Mouse (Mus musculus) spleen, postnatal 4 days (tissue): ENCODE results near the gene B4galt5.
A peak's percentile ranks its signal among the peaks of the same experiment; 100 is the strongest.

Experiments
- DNase-seq, 2 experiments: peaks; one replicate each; pipeline ENCODE4 v3.0.0; 2022; ENCODE audit warnings: low spot score in 2 of 2

The B4galt5 gene

DNA sequence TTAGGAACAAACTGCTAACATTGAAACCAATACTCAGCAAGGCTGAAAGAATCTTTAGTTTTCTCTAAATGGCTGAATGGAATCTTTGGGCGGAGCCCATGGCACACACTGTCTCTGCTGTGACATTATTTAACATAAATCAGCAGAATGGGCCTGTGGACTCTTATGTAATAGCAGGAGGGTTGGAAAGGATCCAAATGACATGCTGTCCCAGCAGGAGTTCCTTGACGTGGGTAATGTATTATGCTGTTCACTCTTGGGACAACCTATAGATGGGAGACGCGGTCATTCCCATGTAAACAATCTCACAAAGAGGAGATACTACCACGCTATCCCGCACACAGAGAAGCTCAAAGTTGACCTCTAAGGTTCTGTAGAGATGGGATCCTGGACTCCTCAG lies 15.5 kb downstream of the B4galt5 start:
- no peak for DNase-seq

- DNase-seq: no peak
Observed at GRCm38 (mm10) chr2:167332336-167332987, 16.5 kb downstream of the B4galt5 start.

- no peak for DNase-seq
Observed at GRCm38 (mm10) chr2:167331432-167331921, 17.5 kb downstream of the B4galt5 start.

DNA sequence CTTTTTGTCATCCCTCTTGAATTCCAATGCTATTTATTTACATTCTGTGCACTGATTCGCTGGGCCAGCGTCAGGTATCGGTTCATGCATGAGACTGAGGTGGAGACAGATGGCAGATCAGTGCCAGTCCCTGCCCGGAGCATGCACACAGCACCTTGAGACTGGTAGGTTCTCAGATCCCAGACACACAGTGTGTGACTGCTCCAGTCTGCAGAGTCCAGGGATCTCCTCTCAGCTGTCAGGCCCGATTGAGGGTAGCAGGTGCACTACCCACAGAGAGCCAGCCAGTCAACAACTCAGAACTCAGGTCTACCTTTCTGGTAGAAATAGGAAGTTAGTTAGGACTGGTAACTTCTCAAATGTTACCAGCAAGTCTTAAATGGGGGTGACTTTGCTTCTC lies 18.4 kb downstream of the B4galt5 start:
- DNase-seq: no peak

DNA sequence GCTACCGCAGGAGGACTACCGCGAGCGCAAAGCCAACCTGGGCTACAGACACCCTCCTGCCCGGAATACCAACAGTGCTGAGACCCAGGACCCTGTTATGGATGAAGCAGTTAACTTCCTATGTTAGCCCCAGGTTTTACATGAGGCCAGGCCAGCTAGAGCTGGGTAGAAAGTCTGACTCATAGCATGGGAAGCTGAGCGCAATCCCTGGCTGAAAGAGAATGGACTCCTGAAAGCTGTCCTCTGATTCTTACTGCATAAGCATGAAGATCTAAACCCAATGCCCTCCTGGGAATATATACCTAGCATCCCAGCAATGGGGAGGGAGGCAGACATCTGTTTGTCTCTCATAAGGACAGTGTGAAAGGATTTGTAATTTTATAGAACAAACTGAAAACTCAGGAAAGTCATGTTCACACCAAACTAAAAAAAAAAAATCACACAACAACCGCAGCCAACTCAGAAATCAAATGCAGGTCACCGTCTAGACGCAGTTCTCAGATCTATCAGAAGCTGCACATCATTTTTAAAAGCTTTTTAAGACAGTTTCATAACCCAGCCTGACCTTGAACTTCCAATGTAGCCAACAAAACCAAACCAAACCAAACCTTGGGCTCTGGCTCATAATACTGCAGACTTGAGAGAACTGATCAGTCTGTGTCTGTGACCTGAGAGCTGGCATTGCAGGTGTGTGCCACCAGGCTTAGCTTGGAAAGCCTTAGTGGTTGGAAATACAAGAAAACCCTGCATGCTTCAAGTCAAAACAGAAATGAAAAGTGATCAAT lies 19.3 kb downstream of the B4galt5 start:
- DNase-seq: no peak

GRCm38 (mm10) chr2:167328340-167328739 lies 20.6 kb downstream of the B4galt5 start:
- DNase-seq: no peak

GRCm38 (mm10) chr2:167326582-167326981 lies 22.4 kb downstream of the B4galt5 start:
- no peak for DNase-seq

DNA sequence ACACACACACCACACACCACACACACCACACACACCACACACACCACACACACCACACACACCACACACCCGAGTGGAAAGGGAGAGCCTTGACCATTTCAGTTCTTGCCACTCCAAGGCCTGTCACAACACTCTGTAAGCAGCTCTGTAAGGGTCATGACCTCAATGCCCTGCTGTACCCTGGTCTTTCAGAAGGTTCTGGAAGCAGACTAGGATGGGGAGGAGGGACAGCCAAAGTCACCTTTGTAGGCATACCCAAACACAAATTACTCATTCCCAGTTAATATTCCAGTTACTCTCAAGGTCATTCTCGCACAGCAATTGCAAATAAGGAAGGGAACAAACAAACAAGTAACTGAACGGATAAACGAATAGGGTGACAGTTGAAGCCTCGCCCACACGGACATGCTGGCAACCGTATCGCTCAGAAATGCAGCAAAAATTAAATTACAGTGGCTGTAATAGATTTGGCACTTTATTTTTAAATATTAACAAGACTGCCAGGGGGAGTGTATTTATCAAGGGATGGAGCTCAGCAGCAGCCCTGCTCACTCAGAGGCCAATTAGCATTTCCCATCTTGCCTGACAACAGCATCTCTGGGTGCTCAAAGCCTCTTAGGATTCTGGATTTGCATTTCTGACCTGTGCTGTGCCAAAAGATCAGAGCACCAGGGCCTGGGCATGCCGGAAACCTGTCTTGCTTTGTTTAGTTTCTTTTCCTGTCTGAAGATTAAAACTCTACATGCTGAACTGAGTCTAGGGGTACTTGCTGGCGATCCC lies 24.6 kb downstream of the B4galt5 start:
- no peak for DNase-seq

DNA sequence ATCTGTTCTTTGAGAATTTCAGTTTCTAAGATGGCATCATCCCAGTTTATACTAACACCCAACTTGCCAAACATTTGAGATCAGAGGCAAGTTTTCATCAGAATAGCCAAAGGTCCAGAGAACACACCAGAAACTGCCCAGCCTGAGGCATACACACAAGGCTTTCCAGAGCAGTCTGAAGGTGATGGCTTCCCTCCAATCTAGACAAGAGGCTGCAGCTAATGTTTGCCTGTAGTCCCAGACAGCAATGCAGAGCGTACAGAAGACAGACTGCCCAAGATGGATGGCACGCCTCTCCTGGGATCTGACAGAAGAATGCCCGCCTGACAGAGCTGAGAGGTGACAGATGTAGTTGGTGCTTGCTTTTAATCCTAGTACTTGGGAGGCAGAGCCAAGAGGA lies 25.9 kb downstream of the B4galt5 start:
- DNase-seq: no peak

GRCm38 (mm10) chr2:167321372-167321771 lies 27.6 kb downstream of the B4galt5 start:
- no peak for DNase-seq

- no peak for DNase-seq
Observed at GRCm38 (mm10) chr2:167318981-167319380, 30.0 kb downstream of the B4galt5 start.

DNA sequence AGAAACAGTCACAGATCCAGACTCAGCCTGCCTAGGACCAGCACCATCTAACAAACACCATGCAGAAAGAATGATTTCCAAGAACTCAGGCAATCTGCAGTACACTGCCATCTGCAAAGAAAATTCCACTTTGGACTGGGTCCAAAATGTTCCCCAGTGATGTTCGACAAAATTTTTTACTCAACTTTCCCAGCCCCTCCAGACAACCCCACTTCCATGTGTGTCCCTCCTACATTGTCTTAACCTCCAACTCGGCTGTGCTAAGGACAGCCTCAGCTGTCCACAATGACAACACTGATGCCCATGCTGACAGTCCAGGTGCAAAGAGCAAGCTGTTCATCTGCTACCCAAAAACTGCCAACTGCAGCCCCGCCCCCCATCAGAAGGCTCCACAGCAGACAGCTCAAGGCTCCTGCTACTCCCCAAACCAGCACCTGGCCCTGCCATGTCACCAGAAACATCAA lies 32.2 kb downstream of the B4galt5 start:
- no peak for DNase-seq

DNA sequence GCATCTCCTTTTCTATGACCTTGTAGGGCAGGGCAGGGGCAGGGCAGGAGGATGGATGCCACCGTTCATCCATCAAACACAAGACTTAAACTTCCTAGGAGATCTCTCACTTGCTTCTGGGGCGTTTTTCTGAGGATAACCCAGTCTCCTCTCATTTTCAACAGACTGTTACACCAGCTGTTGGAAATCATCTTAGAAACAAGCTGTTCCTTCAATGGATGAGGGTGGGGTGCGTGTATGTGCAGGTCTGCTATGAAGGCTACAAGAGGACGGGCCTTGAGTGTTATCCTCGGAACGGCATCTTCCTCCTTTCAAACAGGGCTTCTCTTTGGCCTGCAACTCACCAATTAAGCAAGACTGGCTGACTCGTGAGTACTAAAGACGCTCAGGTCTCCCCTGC lies 34.5 kb downstream of the B4galt5 start:
- no peak for DNase-seq

- DNase-seq: peak in 1 of 2 experiments; percentile 31
Observed at GRCm38 (mm10) chr2:167313501-167314326, 35.3 kb downstream of the B4galt5 start.

- peak in 1 of 2 experiments; percentile 53 for DNase-seq
Observed at GRCm38 (mm10) chr2:167310121-167310520, 38.9 kb downstream of the B4galt5 start.

DNA sequence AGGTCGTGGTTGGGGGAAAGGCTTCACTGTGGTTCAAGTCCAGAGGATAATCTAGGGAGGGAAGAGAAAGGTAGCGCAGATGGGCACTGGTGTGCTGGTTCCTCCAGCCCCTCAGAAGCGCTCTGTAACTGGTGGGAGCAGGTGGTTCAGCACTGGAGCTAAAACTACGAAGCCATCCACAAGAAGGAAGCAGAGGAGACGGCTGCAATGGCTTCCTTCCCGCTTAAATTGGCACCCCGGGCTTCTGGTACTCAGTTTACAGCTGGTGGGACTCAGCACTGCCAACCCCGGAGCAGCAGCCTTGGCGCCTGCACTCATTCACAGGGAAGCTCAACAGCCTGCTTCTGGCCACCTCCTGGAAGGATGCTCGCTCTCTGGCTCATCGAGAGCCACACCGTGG lies 39.7 kb downstream of the B4galt5 start:
- DNase-seq: peak in 1 of 2 experiments; percentile 56

DNA sequence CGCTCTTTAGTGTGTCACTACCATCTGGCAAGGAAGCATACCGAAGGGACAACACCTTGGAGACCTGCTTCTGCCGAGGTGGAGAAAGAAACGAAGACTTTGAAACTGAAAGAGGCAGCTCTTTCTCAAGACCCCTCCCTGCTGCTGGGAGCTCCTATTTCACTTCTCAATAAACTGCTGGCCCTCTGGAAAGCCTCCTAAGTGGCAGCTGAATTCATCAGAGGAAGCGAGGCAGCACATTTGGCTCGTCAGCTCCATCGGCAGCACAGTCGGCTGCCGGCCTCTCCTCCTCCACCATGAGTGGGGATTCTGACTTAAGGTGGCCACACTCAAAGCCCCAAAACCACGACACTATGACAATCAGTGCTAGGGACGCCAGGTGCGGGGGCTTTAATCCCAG lies 41.3 kb downstream of the B4galt5 start:
- DNase-seq: peak; percentile 11 to 56

- peak; percentile 12 to 57 for DNase-seq
Observed at GRCm38 (mm10) chr2:167306626-167307541, 42.1 kb downstream of the B4galt5 start.

DNA sequence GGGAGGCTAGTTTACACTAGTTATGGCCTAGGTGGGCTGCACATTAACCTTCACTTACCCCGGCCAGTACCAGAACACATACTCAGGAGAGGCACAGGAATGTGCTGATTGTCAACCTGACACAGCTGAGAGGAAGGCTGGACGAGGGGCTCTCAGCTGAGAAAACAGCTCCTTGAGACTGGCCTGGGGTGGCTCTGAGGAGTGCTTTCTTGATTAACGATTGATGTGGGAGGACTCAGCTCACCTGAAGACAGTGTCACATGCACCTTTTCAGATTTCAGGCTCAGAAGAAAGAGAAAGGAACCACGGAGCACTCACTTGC lies 42.7 kb downstream of the B4galt5 start:
- DNase-seq: no peak
